Mouse (Mus musculus): Measurements from ENCODE around the gene Cpb1.

Gene Cpb1

GRCm38 (mm10) chr3:20275633-20276032, at the start of gene Cpb1:
TSS of gene Cpb1 (minus strand) at chr3:20275733.
- DNase-seq (ENCODE audit: low read depth in 2 of 2, low spot score in 2 of 2) = no peak

- DNase-seq (ENCODE audit: low read depth in 2 of 2, low spot score in 2 of 2) = no peak
Observed at GRCm38 (mm10) chr3:20317233-20317632, 41.7 kb upstream of the Cpb1 start.

GRCm38 (mm10) chr3:20309142-20309541, 33.6 kb upstream of the Cpb1 start:
- DNase-seq (ENCODE audit: low read depth in 2 of 2, low spot score in 2 of 2) = no peak

GRCm38 (mm10) chr3:20307256-20307655, 31.7 kb upstream of the Cpb1 start:
- DNase-seq (ENCODE audit: low read depth in 2 of 2, low spot score in 2 of 2) = no peak

DNA sequence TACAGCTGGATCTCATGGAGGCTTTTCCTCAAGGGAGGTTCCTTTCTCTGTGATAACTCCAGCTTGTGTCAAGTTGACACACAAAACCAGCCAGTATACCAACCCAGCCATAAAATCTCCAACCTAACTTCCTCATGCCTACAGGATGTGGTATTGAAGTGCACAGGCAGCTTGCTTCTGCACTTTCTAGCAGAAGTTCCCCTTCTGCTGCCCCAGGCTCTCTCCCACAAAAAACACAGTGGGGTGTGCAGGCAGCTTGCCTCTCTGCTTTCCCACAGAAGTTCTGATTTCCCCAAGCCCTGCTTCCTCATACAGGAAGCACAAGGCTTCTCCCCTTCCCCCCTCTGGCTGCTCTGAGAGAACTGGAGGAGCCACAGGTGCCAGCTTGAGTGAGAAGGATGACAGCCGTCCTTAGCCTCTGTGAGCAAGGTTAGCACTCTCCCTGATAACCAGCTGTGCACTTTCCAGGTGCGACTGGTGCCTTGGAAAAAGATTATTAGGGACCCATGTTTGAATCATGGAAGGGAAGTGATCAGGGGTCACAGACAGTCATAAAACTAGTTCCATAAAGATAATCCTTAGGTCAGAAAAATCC, 29.3 kb upstream of the Cpb1 start:
- peak in 1 of 2 experiments; percentile 1 for DNase-seq (ENCODE audit: low read depth in 2 of 2, low spot score in 2 of 2)

- DNase-seq (ENCODE audit: low read depth in 2 of 2, low spot score in 2 of 2) = no peak
Observed at GRCm38 (mm10) chr3:20295546-20295945, 20.0 kb upstream of the Cpb1 start.

- no peak for DNase-seq (ENCODE audit: low read depth in 2 of 2, low spot score in 2 of 2)
Observed at GRCm38 (mm10) chr3:20294542-20295348, 19.2 kb upstream of the Cpb1 start.

DNA sequence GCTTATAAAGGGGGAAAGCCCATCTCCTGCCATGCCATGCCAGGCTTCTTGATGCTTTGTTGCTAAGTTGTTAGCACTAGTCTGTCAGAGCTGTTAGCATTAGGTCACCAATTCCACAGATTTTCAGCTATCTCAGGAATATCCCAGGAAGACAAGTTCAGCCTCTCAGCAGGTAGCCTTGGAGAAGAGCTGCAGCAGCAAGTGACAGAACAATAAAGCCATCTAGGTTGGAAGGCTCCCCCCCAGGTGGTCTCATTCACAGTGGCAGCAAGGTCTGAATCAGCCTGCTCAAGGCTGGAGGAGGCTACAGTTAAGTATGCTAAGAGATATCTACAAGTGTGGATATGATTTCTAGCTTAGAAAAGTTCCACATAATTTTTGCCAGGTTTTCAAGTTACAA, 15.8 kb upstream of the Cpb1 start:
- no peak for DNase-seq (ENCODE audit: low read depth in 2 of 2, low spot score in 2 of 2)

GRCm38 (mm10) chr3:20288761-20289160, 13.2 kb upstream of the Cpb1 start:
- no peak for DNase-seq (ENCODE audit: low read depth in 2 of 2, low spot score in 2 of 2)

- DNase-seq (ENCODE audit: low read depth in 2 of 2, low spot score in 2 of 2) = no peak
Observed at GRCm38 (mm10) chr3:20281796-20282195, 6.3 kb upstream of the Cpb1 start.

DNA sequence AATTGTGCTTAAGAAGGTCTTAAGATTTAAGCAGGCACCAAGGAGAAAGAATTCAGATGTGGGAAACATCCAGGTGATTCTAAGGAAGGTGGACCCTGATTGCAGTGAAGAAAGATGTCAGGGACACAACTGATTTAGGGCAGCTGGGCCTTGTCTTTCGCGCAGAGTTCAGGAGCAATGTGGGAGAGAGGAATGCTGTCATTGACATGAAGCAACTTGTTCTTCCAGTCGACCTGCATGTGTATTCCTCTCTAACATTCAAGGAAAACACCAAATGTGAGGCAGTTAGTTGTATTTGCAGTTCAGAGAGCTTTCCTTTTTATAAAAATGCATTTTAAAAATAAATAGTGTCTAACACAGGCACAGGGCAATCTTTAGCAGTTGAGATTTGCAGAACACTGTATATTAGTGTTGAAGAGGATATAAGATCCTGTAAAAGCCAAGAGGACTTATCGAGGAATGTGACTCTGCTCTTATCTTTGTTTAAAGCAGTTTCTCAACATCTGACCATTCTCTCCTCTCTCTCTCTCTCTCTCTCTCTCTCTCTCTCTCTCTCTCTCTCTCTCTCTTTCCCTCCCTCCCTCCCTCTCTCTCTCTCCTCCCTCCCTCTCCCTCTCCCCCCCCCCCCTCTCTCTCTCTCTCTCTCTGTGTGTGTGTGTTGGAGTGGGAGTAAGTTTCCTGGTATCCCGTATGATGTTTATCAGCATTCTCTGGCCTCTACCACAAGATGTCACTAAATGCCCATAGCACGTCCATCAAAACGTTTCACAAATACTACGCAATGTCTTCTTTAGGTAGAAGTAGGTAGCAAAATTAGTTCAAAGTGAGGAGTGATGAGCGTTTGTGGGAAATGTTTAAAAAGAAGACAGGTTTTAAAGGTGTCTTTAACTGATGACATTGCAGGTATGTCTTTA, 20.7 kb downstream of the Cpb1 start:
- DNase-seq (ENCODE audit: low read depth in 2 of 2, low spot score in 2 of 2) = no peak

GRCm38 (mm10) chr3:20243913-20244312, 31.6 kb downstream of the Cpb1 start:
- no peak for DNase-seq (ENCODE audit: low read depth in 2 of 2, low spot score in 2 of 2)

GRCm38 (mm10) chr3:20242050-20242449, 33.5 kb downstream of the Cpb1 start, which contains the start of gene Cpa3:
TSS of gene Cpa3 (minus strand) at chr3:20242181.
- no peak for DNase-seq (ENCODE audit: low read depth in 2 of 2, low spot score in 2 of 2)

GRCm38 (mm10) chr3:20239741-20240140, 35.8 kb downstream of the Cpb1 start:
- DNase-seq (ENCODE audit: low read depth in 2 of 2, low spot score in 2 of 2) = no peak

GRCm38 (mm10) chr3:20236965-20237364, 38.6 kb downstream of the Cpb1 start:
- no peak for DNase-seq (ENCODE audit: low read depth in 2 of 2, low spot score in 2 of 2)

DNA sequence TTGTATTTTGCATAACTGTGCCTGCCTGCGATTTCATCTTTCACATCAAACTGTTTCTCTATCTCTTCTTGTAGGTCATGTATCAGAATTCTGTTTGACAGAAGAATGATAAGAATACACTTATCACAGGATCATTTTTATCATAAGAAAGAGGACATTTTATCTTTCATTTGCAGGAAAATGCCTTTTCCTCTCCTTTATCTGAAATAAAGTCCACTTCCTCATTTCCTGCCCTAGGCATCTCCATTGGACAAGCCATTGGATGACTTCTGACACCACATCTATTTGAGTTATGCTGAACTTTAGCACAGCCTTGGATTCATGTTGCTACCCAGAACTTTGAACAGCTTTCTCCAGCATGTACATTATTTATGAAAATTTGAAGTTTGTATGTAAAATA, 46.5 kb downstream of the Cpb1 start:
- DNase-seq (ENCODE audit: low read depth in 2 of 2, low spot score in 2 of 2) = no peak

DNA sequence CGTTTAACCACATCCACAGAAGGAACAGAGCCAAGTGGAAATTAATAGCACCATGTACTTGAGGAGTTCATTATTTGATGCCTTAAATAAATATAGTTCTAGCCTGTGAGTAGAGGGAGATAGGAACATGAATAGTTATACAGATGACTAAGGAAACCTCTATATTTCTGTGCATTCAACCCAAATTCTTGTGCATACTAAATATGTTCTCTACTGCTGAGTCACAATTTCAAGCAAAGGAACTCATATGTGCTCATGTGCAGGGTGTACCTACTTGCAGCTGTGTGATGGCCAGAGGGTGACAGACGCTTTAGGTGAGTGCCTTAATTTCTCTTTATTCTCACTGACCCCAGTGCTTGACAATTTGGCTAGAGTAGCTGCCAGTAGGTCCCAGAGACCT, 50.1 kb downstream of the Cpb1 start:
- no peak for DNase-seq (ENCODE audit: low read depth in 2 of 2, low spot score in 2 of 2)

DNA sequence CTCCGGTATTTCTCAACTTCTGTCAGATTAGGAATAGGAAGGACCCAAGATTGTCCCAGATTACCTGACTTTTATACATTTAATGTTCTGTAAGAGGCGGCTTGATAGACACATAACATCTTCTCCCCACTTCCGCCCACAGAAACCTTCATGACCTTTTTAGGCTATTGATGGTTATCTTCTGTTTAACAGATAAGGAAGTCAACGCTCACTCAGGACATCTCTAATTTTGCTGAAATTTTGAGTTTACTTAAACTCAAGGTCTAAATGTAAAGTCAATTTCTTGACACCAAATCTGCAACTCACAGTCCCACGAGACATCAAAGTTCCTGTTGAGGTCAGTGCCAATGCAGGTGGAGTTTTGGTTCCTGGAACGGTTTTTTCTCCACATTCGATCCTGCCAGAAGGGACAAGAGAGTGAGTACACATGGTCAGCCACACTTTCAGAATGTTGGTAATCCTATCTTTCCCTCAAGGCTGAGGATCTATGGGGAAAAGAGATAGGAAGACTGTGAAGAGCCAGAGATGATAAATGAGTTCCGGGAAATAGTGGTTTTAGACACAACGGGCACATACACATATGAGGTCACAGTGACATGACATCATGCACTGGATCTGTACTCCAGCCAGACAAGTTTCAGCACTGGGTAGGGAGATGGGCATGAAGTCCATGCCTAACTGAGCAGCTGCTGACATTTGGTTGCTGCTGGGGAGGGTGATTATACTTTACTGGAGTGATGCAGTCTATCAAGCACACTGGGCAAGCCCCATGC, 52.4 kb downstream of the Cpb1 start:
- DNase-seq (ENCODE audit: low read depth in 2 of 2, low spot score in 2 of 2) = peak in 1 of 2 experiments; percentile 30

DNA sequence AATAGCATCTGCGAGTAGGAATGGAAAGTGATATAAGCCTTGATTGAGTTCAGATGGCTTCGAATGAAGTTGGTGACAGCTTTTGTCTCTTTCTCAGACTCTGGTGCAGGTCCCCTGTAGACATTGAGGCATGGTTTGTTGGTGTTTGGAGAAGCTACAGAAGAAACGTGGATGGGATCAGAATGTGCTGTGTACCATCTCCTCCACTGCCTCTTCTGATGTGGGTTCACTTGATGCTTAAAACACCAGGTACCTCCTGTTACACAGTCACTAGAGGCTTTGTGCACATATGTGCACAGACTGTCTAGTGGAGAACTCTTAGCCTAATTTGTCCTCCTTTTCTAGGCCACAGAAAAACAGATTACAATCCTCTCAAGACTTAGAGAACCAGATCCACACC, 53.4 kb downstream of the Cpb1 start:
- DNase-seq (ENCODE audit: low read depth in 2 of 2, low spot score in 2 of 2) = peak; percentile 13 to 18

- DNase-seq (ENCODE audit: low read depth in 2 of 2, low spot score in 2 of 2) = peak; percentile 50 to 62
Observed at GRCm38 (mm10) chr3:20198869-20199268, 76.7 kb downstream of the Cpb1 start.
